Mouse (Mus musculus): ENCODE results near the gene Sox6.

Sox6 gene

DNA sequence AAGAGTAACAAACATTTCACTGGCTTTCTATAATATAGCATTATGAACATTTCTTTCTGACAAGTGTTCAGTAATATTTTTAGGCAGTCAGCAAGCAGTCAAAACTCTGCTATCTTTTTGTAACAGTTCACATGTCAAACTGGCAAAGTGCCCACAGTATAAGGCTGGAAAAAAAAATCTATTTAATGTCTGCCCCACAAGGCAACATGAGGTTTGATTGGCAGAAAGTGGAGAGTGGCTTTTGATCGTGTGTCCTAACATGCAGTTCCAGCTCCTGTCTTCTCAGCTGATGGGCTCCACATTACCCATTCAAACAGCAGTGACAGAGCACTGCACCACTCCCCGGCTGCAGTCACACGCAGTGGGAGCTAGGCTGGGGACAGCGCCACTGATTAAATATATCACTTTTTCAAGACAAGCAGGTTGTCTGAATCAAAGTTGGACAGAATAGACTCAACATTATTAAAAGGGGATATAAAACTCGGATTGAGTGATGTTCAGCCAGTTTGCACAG, 286.4 kb downstream of the Sox6 start:
- DNase-seq (ENCODE audit: low read depth, low spot score) = no peak

GRCm38 (mm10) chr7:115751083-115751482, 287.5 kb downstream of the Sox6 start:
- no peak for DNase-seq (ENCODE audit: low read depth, low spot score)

- no peak for DNase-seq (ENCODE audit: low read depth, low spot score)
Observed at GRCm38 (mm10) chr7:115750275-115750825, 288.2 kb downstream of the Sox6 start.

- no peak for DNase-seq (ENCODE audit: low read depth, low spot score)
Observed at GRCm38 (mm10) chr7:115747541-115747940, 291.1 kb downstream of the Sox6 start.

GRCm38 (mm10) chr7:115745672-115746253, 292.8 kb downstream of the Sox6 start:
- no peak for DNase-seq (ENCODE audit: low read depth, low spot score)

- peak; percentile 23 for DNase-seq (ENCODE audit: low read depth, low spot score)
Observed at GRCm38 (mm10) chr7:115734137-115734536, 304.5 kb downstream of the Sox6 start.

DNA sequence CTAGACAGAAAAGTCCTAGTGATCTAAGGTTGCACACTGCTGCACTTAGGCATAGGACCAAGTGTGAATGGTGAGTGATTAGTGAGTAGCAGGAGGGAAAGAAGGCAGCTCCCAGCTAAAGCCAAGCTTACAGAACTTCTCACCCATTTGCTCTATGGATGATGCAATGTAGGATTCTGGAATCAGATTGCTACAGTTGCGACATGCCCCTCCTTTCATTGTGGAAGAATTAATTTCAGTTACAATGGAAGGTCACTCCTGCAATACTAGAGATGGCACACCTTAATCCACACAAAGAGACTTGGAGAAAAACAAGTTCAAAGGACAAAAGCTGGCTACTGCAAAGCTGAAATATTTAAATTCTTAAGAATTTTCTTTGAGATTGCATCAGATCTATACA, 305.8 kb downstream of the Sox6 start:
- no peak for DNase-seq (ENCODE audit: low read depth, low spot score)

- no peak for DNase-seq (ENCODE audit: low read depth, low spot score)
Observed at GRCm38 (mm10) chr7:115726776-115727175, 311.8 kb downstream of the Sox6 start.

DNA sequence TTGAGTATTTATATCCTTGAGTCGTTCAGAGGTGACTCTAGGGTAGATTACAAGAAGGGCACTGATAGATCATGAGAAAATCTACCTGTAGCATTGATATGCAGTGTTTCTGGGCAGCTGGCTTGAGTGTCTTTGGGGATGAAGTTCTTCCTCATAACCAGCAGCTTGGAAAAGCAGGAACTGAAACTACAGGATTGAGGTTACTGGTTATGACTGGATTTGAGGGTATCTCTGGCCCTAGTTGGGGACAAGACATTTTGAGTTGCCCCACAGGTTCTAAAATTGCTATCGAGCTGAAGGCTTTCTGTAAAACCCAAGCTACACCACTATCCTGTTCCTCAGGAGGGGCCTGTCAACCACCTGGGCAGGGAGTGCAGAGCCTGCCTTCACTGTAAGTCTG, 314.2 kb downstream of the Sox6 start:
- DNase-seq (ENCODE audit: low read depth, low spot score) = no peak

- no peak for DNase-seq (ENCODE audit: low read depth, low spot score)
Observed at GRCm38 (mm10) chr7:115721624-115722540, 316.7 kb downstream of the Sox6 start.

GRCm38 (mm10) chr7:115719791-115720190, 318.8 kb downstream of the Sox6 start:
- DNase-seq (ENCODE audit: low read depth, low spot score) = no peak

GRCm38 (mm10) chr7:115706141-115706540, 332.5 kb downstream of the Sox6 start:
- DNase-seq (ENCODE audit: low read depth, low spot score) = no peak

GRCm38 (mm10) chr7:115698105-115698504, 340.5 kb downstream of the Sox6 start:
- DNase-seq (ENCODE audit: low read depth, low spot score) = peak; percentile 28

- no peak for DNase-seq (ENCODE audit: low read depth, low spot score)
Observed at GRCm38 (mm10) chr7:115693206-115693605, 345.4 kb downstream of the Sox6 start.

GRCm38 (mm10) chr7:115691091-115691490, 347.5 kb downstream of the Sox6 start:
- no peak for DNase-seq (ENCODE audit: low read depth, low spot score)

DNA sequence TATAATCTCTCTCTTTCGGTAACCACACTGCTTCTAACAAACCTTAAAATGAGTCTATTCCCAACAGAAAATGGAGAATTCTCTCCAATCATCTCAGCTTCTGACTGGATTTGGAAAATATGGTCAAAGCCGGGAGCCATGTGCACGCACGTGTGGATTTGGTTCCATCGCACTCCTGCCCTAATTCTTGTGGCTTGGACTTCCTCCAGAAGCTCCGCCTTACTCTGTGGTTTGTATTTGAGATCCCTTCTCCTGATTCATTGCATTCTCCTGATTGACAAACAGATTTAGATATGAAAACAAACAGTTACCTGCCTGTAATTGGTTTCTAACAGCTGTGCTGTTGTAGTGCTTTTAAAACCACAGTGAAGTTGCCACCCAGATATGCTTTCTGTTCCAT, 351.9 kb downstream of the Sox6 start:
- no peak for DNase-seq (ENCODE audit: low read depth, low spot score)

DNA sequence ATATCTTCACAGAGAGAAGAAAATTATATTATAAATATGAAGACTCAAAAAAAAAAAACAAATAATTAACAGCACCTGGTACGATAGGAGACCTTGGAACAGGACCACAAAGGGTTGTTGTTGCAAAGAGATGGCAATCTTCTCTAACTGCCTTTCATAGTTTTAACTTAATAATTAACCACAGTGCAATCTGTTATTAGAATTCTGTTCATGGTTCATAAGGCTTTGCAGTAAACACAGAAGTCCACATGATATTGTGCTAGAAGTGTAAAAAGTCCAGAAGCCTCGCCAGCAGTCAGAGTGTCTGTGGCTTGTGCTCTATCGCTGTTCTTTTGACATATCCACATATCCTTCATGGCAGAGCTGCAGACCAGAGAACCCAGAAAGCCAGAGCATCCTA, 354.5 kb downstream of the Sox6 start:
- no peak for DNase-seq (ENCODE audit: low read depth, low spot score)

DNA sequence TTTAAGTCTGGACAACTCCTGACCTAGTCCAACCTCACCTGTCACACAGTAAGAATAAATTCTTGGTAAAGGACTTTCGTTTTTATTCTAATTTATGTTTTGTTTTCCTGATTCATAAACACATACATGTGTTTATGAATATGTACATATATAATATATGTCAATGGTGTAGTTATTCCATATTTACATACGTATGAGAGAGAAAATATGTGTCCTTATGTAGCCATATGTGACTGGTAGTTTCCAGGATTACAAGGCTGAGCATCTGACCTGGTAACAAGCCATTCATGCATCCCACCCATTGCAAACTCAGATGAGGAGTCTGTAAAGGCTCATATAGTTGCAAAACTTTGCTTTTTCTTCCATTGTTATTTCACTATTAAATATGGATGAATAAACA, 366.8 kb downstream of the Sox6 start:
- no peak for DNase-seq (ENCODE audit: low read depth, low spot score)

GRCm38 (mm10) chr7:115671272-115671671, 367.3 kb downstream of the Sox6 start:
- no peak for DNase-seq (ENCODE audit: low read depth, low spot score)

GRCm38 (mm10) chr7:115669207-115670004, 369.2 kb downstream of the Sox6 start:
- no peak for DNase-seq (ENCODE audit: low read depth, low spot score)

GRCm38 (mm10) chr7:115666686-115667382, 371.8 kb downstream of the Sox6 start:
- DNase-seq (ENCODE audit: low read depth, low spot score) = no peak

All from A20 (cell line).